Mouse (Mus musculus) heart, adult 2 months (tissue): ENCODE results near the gene Ahdc1. TPM values are rescaled to one million over a fixed set of nuclear protein-coding genes. Genes with fewer than 3 reads are reported as not detected.

Source experiments
- DNase-seq, 2 experiments: peaks; one replicate each; pipeline ENCODE4 v3.0.0; 2021
- H3K27ac ChIP-seq: fragments of 200-600 bp; 2 replicates; pipeline ENCODE4 v1.8.1; 2022
- H3K27me3 ChIP-seq: fragments of 200-500 bp; 2 replicates; pipeline ENCODE4 v1.6.1; 2012; ENCODE audit warnings: mild to moderate bottlenecking, low read length, inconsistent platforms, mixed read lengths; ENCODE audit not compliant: control insufficient read depth, insufficient read depth
- H3K36me3 ChIP-seq: fragments of 200-500 bp; 2 replicates; pipeline ENCODE4 v1.6.1; 2012; ENCODE audit warnings: low read length, inconsistent platforms; ENCODE audit not compliant: control insufficient read depth, insufficient read depth
- H3K4me1 ChIP-seq: fragments of 200-500 bp; 2 replicates; pipeline ENCODE4 v1.6.1; 2011; ENCODE audit warnings: low read length; ENCODE audit not compliant: control insufficient read depth, insufficient read depth
- H3K4me3 ChIP-seq: fragments of 200-600 bp; 2 replicates; pipeline ENCODE4 v1.8.1; 2022
- H3K79me2 ChIP-seq: fragments of 200-500 bp; replicated peaks from 2 replicates; pipeline ENCODE4 v1.6.1; 2012; ENCODE audit warnings: mild to moderate bottlenecking, inconsistent platforms, low read length, moderate library complexity, mixed read lengths; ENCODE audit not compliant: control insufficient read depth, insufficient read depth
- H3K9ac ChIP-seq: fragments of 200-500 bp; 2 replicates; pipeline ENCODE4 v1.6.1; 2012; ENCODE audit warnings: low read depth, mild to moderate bottlenecking, control low read depth, inconsistent platforms, low read length, mixed read lengths
- CTCF ChIP-seq: fragments of 200-600 bp; IDR thresholded peaks from 2 replicates; pipeline ENCODE4 v1.8.1; 2022; ENCODE audit warnings: antibody characterized with exemption, mild to moderate bottlenecking, moderate library complexity
- EP300 ChIP-seq: fragments of 200-500 bp; IDR thresholded peaks from 2 replicates; pipeline ENCODE4 v1.6.1; 2011; ENCODE audit warnings: low read depth, low read length, control low read depth; ENCODE audit not compliant: insufficient read depth
- POLR2A ChIP-seq: fragments of 200-500 bp; IDR thresholded peaks from 2 replicates; pipeline ENCODE4 v1.6.1; 2011; ENCODE audit warnings: mild to moderate bottlenecking, low read depth, low read length, control low read depth; ENCODE audit not compliant: insufficient read depth
- WGBS: fragments of 180-500 bp; shearing (Covaris S2); methylation state at CpG from one replicate; pipeline ENCODE4 v1.1.7; 2018; 5-methylcytosine and 5-hydroxymethylcytosine counted together
- intact Hi-C: fragments of 180-260 bp; cut with DNase I; formaldehyde crosslinking; loops from one replicate; pipeline ENCODE4 v1.15.1; 2025
- polyA plus RNA-seq: library from polyadenylated mRNA; depleted of rRNA; stranded (reverse); fragments of >200 nt; gene quantifications from 2 replicates; pipeline ENCODE4 v1.2.3, GENCODE M21; 2012
- total RNA-seq, 2 experiments: library from RNA; stranded (reverse); gene quantifications; 2 replicates each; pipeline ENCODE4 v1.2.3; 2021

The Ahdc1 gene
- total and polyA plus RNA-seq, 3 experiments, result 21.8 to 50.9 (median 42.6) TPM

- no peaks in the 10 kb centered on the region; the same call in 1 of the 2 replicates for H3K79me2 ChIP-seq
- H3K27ac ChIP-seq, result peak overlapping the region; percentile 86
- H3K36me3 ChIP-seq, result no peaks in the 10 kb centered on the region
- no peak overlapping the region for H3K4me3 ChIP-seq
- TF ChIP-seq POLR2A (no peak), EP300 (no peak), CTCF (no peak)
- no peaks in the 10 kb centered on the region for H3K27me3 ChIP-seq
- peaks cover 56% of the 10 kb centered on the region for H3K4me1 ChIP-seq
- H3K9ac ChIP-seq, result peak overlapping the region; percentile 7
- 30% methylated on average over 11 of the region's 11 CpGs for WGBS
- intact Hi-C loops, result no loop called here
- DNase-seq, result no peak
Observed at GRCm38 (mm10) chr4:133045771-133046474, 34.9 kb downstream of the Ahdc1 start.

GRCm38 (mm10) chr4:133046691-133047352 is 35.8 kb downstream of the Ahdc1 start:
- no peaks in the 10 kb centered on the region for H3K27me3 ChIP-seq
- peaks cover 60% of the 10 kb centered on the region for H3K4me1 ChIP-seq
- peak overlapping the region; percentile 13 for H3K27ac ChIP-seq
- no peak overlapping the region for H3K9ac ChIP-seq
- 35% methylated on average over 12 of the region's 12 CpGs for WGBS
- DNase-seq, result no peak
- TF ChIP-seq POLR2A, result no peak
- TF ChIP-seq CTCF, result no peak
- no peak for TF ChIP-seq EP300
- H3K79me2 ChIP-seq, result no peaks in the 10 kb centered on the region; the same call in 1 of the 2 replicates
- intact Hi-C loops, result no loop called here
- H3K4me3 ChIP-seq, result no peak overlapping the region
- no peaks in the 10 kb centered on the region for H3K36me3 ChIP-seq

- no peak for TF ChIP-seq EP300
- no peak for TF ChIP-seq POLR2A
- no peak for TF ChIP-seq CTCF
- H3K27me3 ChIP-seq, result no peaks in the 10 kb centered on the region
- intact Hi-C loops, result no loop called here
- H3K79me2 ChIP-seq, result no peaks in the 10 kb centered on the region; the same call in 1 of the 2 replicates
- no peak overlapping the region for H3K9ac ChIP-seq
- no peak overlapping the region for H3K4me3 ChIP-seq
- DNase-seq, result no peak
- 45% methylated on average over 14 of the region's 16 CpGs for WGBS
- H3K4me1 ChIP-seq, result peaks cover 60% of the 10 kb centered on the region
- H3K27ac ChIP-seq, result peak overlapping the region; percentile 13
- no peaks in the 10 kb centered on the region for H3K36me3 ChIP-seq
Observed at GRCm38 (mm10) chr4:133047353-133048105, 36.5 kb downstream of the Ahdc1 start.

DNA sequence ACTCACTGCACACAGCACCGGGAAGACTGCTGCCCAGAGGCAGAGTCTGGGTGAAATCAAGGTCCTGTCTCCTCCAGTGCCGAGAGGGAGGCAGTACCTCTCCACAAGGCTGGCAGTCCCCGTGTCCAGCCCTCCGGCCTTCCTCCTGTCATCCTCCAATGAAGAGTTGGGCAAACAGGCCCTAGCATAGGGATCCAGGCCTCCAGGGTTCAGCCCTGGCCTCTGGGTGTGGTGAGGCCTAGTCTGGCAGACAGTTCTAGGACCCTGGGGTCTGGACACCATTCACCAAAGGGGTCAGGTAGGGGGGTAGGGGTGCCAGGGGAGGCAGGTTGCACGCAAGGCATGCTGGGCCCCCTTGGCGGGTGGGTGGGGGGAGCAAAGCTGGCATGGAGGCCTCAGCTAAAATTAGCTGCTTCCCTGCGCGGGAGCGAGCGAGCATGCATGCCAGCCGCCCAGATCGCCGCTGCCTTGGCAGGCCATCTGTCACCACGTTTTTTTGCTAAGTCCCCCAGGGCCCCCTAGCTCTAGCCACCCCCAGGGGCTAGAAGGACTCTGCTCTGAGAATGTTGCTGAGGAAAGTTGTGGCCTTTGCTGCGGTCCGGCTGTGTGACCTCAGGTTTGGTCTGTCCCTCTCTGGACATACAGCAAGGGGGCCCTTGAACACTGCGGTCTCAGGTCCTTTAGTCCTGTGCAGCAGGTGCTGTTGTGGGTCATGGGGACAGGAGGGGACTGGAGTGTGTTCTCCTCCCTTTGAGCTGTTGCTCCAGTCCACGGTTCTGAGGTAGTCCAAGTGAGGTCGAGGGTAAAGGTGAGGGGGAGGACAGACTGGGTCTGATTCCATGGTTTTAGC is 38.2 kb downstream of the Ahdc1 start:
- Histone ChIP-seq H3K4me1 (peaks cover 55% of the 10 kb centered on the region), H3K9ac (peak overlapping the region; percentile 48), H3K36me3 (no peaks in the 10 kb centered on the region), H3K27me3 (no peaks in the 10 kb centered on the region), H3K79me2 (no peaks in the 10 kb centered on the region; the same call in 1 of the 2 replicates), H3K27ac (peak overlapping the region; percentile 90), H3K4me3 (no peak overlapping the region; the same call in 1 of the 2 replicates)
- intact Hi-C loops, result no loop called here
- DNase-seq, result peak; percentile 61 to 72
- WGBS, result 41% methylated on average over 19 of the region's 19 CpGs
- no peak for TF ChIP-seq CTCF
- 0 out of 2 replicates have a peak, but pooled peaks have one; percentile 3 for TF ChIP-seq EP300
- peak; percentile 46; the same call in 1 of the 2 replicates for TF ChIP-seq POLR2A

DNA sequence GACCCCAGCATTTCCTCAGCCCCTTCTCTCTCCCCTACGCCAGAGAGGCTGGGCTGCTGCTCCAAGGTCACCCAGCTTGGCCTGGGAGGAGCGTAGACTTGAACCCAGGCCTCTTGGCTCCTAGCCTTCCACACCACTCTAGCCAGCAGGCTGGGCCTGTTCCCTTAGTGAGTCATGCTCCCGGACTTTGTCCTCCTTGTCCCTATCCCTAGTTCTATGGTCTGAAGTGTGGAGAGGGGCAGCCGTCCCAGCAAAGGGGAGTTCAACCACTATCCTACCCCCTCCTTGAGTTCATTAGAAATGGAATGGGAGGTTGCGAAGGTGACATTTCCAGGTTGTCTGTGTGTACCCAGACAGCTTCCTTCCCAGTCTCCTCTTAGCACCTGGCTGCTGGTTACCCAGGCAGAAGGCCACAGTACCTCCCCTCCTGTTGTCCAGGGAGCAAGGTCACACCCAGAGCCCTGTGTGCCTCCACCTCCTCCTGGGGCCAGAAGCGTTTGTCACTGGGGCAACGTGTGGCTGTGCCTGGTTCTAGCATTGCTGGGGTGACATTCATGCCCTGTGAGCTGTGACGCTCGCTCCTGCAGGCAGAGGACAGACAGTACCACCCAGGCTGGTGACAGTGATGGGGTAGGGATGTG is 39.3 kb downstream of the Ahdc1 start:
- no peaks in the 10 kb centered on the region; the same call in 1 of the 2 replicates for H3K79me2 ChIP-seq
- H3K27me3 ChIP-seq, result no peaks in the 10 kb centered on the region
- 35% methylated on average over 9 of the region's 9 CpGs for WGBS
- intact Hi-C loops, result no loop called here
- no peak overlapping the region; the same call in 1 of the 2 replicates for H3K4me3 ChIP-seq
- DNase-seq, result peak; percentile 71 to 75
- no peaks in the 10 kb centered on the region for H3K36me3 ChIP-seq
- H3K27ac ChIP-seq, result peak overlapping the region; percentile 90
- TF ChIP-seq CTCF (no peak), EP300 (0 out of 2 replicates have a peak, but pooled peaks have one; percentile 26), POLR2A (0 out of 2 replicates have a peak, but pooled peaks have one; percentile 8)
- peaks cover 49% of the 10 kb centered on the region for H3K4me1 ChIP-seq
- peak overlapping the region; percentile 3; the same call in 1 of the 2 replicates for H3K9ac ChIP-seq
